ENCODE assay signal across 21 mouse cellular contexts in genomic region chr7:139479077-139479476, GRCm38 (mm10).
"Had no signal": no experiment of that assay in that cellular context is flagged by ENCODE, and none has a peak within 500 bp of the region (broad histone marks: within the 10 kb centered on the region; RNA-seq: fewer than 3 reads in every experiment).

No protein-coding gene starts in this region.

- DNase-seq: liver, postnatal 0 days; lung, adult 2 months; lung, postnatal 14 days; lung, postnatal 36 days; midbrain, embryonic 14.5 days; right cerebral cortex, postnatal 25 days; right cerebral cortex, postnatal 4 days; spleen, adult 18-20 months; thymus, adult 18-20 months; thymus, postnatal 14 days; thymus, postnatal 4 days had no signal

- H3K4me3 ChIP-seq: lung, embryonic 15.5 days; megakaryocyte, embryonic 14.5 days; midbrain, embryonic 10.5 days; midbrain, embryonic 12.5 days; myocyte; neural tube, embryonic 13.5 days; neural tube, embryonic 15.5 days had no signal

- H3K27me3 ChIP-seq: lung, embryonic 15.5 days; megakaryocyte, embryonic 14.5 days had no signal

- H3K27ac ChIP-seq: lung, embryonic 15.5 days; macrophage; midbrain, embryonic 10.5 days; midbrain, embryonic 12.5 days; neural tube, embryonic 13.5 days; neural tube, embryonic 15.5 days had no signal

- H3K36me3 ChIP-seq: neural tube, embryonic 13.5 days; neural tube, embryonic 15.5 days had no signal

- H3K4me1 ChIP-seq: lung, embryonic 15.5 days; midbrain, embryonic 12.5 days; neural tube, embryonic 13.5 days had no signal

- H3K9me3 ChIP-seq: lung, embryonic 15.5 days; megakaryocyte, embryonic 14.5 days; midbrain, embryonic 10.5 days; midbrain, embryonic 12.5 days; neural tube, embryonic 13.5 days; neural tube, embryonic 15.5 days had no signal

- H3K9ac ChIP-seq: liver, postnatal 0 days; lung, embryonic 15.5 days; midbrain, embryonic 12.5 days; neural tube, embryonic 13.5 days; neural tube, embryonic 15.5 days had no signal

- ATAC-seq: liver, postnatal 0 days; lung, postnatal 0 days; midbrain, embryonic 16.5 days had no signal
